Mouse (Mus musculus): Measurements from ENCODE around the gene Chrm1. TPM values are rescaled to one million over a fixed set of nuclear protein-coding genes. Genes with fewer than 3 reads are reported as not detected.
"Not testable (repeated sequence)": the region's sequence is repeated elsewhere in the genome, so short reads cannot be mapped to it uniquely, and the experiment has no call there.

The Chrm1 gene
- polyA plus RNA-seq, 1 experiment: not detected

DNA sequence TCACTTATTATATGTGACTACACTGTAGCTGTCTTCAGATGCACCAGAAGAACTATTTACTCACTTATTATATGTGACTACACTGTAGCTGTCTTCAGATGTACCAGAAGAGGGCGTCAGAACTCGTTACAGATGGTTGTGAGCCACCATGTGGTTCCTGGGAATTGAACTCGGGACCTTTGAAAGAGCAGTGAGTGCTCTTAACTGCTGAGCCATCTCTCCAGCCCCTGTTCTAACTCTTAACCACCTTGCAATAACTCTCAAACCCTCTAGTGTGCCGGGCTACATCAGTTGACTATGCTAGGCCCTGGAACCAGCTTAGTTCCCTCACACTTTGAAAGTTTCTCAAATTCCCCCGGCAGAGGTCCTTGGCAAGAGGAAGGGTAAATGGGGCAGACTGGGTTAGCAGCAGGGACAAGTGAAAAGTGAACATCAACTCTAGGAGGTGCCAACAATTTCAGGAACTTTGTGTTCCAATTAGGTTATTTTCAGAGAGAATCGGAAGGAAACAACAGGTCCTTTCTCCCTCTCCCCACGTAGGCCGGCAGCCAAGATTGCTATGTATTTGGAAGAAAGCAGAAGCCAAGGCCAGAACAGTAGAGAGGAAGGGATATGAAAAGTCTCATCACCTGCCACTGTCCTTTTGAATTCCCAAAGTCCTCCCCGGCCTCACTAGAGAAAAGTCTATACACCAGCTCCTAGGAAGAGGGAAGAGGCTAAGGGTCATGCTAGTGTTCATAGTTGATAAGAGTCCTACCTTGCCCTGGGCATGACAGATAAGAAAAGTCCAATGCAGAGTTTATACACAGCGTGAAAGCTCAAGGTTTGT, 51.3 kb downstream of the Chrm1 start:
- peak overlapping the region; percentile 35 for H3K4me3 ChIP-seq (replicated peaks; ENCODE audit: control insufficient read depth, low read depth, low read length)
- peaks cover 4% of the 10 kb centered on the region; the same call in 1 of the 2 replicates for H3K4me1 ChIP-seq (ENCODE audit: control insufficient read depth, insufficient read depth, low read length)
- H3K27ac ChIP-seq (ENCODE audit: control insufficient read depth, insufficient read depth, low read depth, low read length, poor library complexity): peak overlapping the region; percentile 86
- TF ChIP-seq CTCF (IDR thresholded peaks at IDR 0.05; ENCODE audit: control insufficient read depth, insufficient read depth, low read length) (no peak), POLR2A (IDR thresholded peaks at IDR 0.05; ENCODE audit: borderline replicate concordance, control insufficient read depth, low read depth, low read length) (no peak)
- 64% methylated on average over 10 of the region's 10 CpGs for WGBS

DNA sequence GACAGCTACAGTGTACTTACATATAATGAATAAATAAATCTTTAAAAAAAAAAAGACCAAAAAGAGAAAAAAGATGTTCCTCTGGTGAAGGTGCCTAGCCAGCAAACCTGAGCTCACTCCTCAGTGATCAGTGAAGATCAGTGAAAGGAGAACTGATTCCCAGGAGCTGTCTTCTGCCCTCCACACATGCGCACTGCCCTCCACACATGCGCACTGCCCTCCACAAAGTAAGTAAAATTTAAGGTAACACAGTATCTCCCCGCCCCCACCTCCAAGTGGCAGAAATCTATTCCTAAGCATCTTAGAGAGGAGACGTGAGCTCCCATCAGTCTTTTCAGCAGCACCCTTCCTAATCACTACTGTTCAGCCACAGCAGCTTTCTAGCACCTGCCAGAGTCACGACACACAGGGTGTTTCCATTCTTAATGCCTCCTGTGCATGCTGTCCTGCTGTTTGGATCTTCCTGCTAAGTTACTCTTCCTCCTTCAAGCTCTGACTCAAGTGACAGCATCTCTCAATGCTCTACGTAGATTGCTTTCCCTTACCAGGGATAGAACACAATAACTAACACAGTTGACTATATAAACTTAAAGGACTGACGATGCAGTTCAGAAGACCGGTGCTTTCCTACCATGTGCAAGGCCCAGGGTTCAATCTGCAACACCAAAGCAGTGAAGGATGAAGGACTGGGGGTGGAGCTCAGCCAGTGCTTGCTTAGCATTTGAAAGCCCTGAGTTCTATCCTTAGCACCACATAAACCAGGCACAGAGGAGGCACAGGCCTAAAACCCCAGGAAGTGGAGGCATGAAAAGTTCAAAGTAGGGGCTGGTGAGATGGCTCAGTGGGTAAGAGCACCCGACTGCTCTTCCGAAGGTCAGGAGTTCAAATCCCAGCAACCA, 52.5 kb downstream of the Chrm1 start:
- peaks cover 4% of the 10 kb centered on the region; the same call in 1 of the 2 replicates for H3K4me1 ChIP-seq (ENCODE audit: control insufficient read depth, insufficient read depth, low read length)
- WGBS: 84% methylated on average over 10 of the region's 10 CpGs
- peak overlapping the region; percentile 70 for H3K27ac ChIP-seq (ENCODE audit: control insufficient read depth, insufficient read depth, low read depth, low read length, poor library complexity)
- TF ChIP-seq CTCF (IDR thresholded peaks at IDR 0.05; ENCODE audit: control insufficient read depth, insufficient read depth, low read length): no peak
- no peak for TF ChIP-seq POLR2A (IDR thresholded peaks at IDR 0.05; ENCODE audit: borderline replicate concordance, control insufficient read depth, low read depth, low read length)
- H3K4me3 ChIP-seq (replicated peaks; ENCODE audit: control insufficient read depth, low read depth, low read length): no peak overlapping the region

DNA sequence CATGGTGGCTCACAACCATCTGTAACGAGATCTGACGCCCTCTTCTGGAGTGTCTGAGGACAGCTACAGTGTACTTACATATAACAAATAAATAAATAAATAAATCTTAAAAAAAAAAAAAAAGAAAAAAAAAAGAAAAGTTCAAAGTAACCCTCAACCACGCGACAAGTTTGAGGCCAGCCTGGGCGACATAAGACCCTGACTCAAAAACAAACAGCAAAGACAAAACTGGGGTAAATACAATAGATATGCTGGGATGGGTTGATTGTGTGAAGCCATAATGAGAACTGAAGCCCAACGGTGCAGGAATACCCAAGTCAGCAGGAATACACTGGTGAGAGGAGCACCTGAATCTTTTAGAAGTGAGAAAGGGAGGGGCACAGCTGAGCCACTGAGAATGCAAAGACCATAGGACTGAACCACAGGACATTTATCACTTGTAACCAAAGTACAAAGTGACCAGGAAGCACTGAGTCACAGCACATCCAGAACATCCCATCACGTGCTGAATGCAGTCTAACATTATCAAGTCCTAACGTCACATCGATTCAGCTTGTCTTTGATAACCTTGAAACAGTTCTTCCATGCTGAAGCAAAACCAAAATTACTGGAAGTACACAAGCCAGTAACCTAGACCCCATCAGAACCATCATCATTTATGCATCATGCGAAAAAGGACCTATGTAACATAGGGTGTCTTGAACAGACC, 53.3 kb downstream of the Chrm1 start:
- Histone ChIP-seq H3K4me3 (replicated peaks; ENCODE audit: control insufficient read depth, low read depth, low read length) (no peak overlapping the region), H3K4me1 (ENCODE audit: control insufficient read depth, insufficient read depth, low read length) (peaks cover 1% of the 10 kb centered on the region; the same call in 1 of the 2 replicates), H3K27ac (ENCODE audit: control insufficient read depth, insufficient read depth, low read depth, low read length, poor library complexity) (peak overlapping the region; percentile 70; the same call in 1 of the 2 replicates)
- TF ChIP-seq CTCF (IDR thresholded peaks at IDR 0.05; ENCODE audit: control insufficient read depth, insufficient read depth, low read length) (no peak), POLR2A (IDR thresholded peaks at IDR 0.05; ENCODE audit: borderline replicate concordance, control insufficient read depth, low read depth, low read length) (no peak)
- 86% methylated on average over 8 of the region's 10 CpGs for WGBS

GRCm38 (mm10) chr19:8718357-8718756, 54.8 kb downstream of the Chrm1 start:
- TF ChIP-seq CTCF (IDR thresholded peaks at IDR 0.05; ENCODE audit: control insufficient read depth, insufficient read depth, low read length): peak; percentile 83
- no peak for TF ChIP-seq POLR2A (IDR thresholded peaks at IDR 0.05; ENCODE audit: borderline replicate concordance, control insufficient read depth, low read depth, low read length)
- Histone ChIP-seq H3K4me1 (ENCODE audit: control insufficient read depth, insufficient read depth, low read length) (peaks cover 1% of the 10 kb centered on the region; the same call in 1 of the 2 replicates), H3K27ac (ENCODE audit: control insufficient read depth, insufficient read depth, low read depth, low read length, poor library complexity) (no peak overlapping the region), H3K4me3 (replicated peaks; ENCODE audit: control insufficient read depth, low read depth, low read length) (no peak overlapping the region)
- WGBS: 39% methylated on average over 3 of the region's 3 CpGs

GRCm38 (mm10) chr19:8719037-8719436, 55.4 kb downstream of the Chrm1 start:
- not testable (repeated sequence) for H3K4me1 ChIP-seq (ENCODE audit: control insufficient read depth, insufficient read depth, low read length); H3K27ac ChIP-seq (ENCODE audit: control insufficient read depth, insufficient read depth, low read depth, low read length, poor library complexity); H3K4me3 ChIP-seq (replicated peaks; ENCODE audit: control insufficient read depth, low read depth, low read length)

DNA sequence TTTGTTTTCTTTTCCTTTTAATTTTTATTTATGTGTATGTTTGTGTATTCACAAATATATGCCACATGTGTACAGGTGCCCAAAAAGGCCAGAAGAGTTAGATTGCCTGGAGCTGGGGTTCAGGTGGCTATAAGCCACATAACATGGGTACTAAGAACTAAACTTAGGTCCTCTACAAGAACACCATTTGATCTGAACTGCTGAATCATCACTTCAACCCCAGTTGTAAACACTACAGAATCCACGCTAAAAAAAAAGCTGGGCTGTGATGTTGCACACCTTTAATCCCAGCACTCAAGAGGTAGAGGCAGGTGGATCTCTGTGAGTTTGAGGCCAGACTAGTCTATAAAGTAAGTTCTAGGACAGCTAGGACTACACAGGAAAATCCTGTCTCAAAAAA, 57.8 kb downstream of the Chrm1 start:
- Histone ChIP-seq H3K4me3 (replicated peaks; ENCODE audit: control insufficient read depth, low read depth, low read length) (no peak overlapping the region), H3K27ac (ENCODE audit: control insufficient read depth, insufficient read depth, low read depth, low read length, poor library complexity) (no peak overlapping the region), H3K4me1 (ENCODE audit: control insufficient read depth, insufficient read depth, low read length) (peaks cover 1% of the 10 kb centered on the region; the same call in 1 of the 2 replicates)
- no peak for TF ChIP-seq POLR2A (IDR thresholded peaks at IDR 0.05; ENCODE audit: borderline replicate concordance, control insufficient read depth, low read depth, low read length)
- WGBS: 51% methylated on average over 1 of the region's 1 CpGs

DNA sequence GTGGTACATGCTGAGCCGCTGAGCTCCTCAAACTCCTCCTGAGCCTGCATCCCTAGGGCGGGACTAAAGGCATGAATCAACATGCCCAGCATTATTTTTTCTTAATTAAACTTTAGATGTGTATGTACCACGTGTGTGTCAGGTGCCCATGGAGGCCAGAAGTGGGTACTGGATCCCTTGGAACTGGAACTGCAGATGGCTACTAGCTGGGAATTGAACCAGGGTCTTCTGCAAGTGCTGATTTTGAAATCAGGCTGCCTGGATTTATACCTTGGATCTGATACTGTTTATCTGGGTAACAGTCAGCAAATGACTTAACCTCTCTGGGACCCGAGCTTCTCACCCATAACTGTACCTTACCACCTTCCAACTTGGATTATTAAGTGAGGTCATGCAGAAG, 58.4 kb downstream of the Chrm1 start:
- 43% methylated on average over 4 of the region's 4 CpGs for WGBS
- peaks cover 1% of the 10 kb centered on the region; the same call in 1 of the 2 replicates for H3K4me1 ChIP-seq (ENCODE audit: control insufficient read depth, insufficient read depth, low read length)
- peak overlapping the region; percentile 17; the same call in 1 of the 2 replicates for H3K27ac ChIP-seq (ENCODE audit: control insufficient read depth, insufficient read depth, low read depth, low read length, poor library complexity)
- TF ChIP-seq POLR2A (IDR thresholded peaks at IDR 0.05; ENCODE audit: borderline replicate concordance, control insufficient read depth, low read depth, low read length): no peak
- TF ChIP-seq CTCF (IDR thresholded peaks at IDR 0.05; ENCODE audit: control insufficient read depth, insufficient read depth, low read length): no peak
- H3K4me3 ChIP-seq (replicated peaks; ENCODE audit: control insufficient read depth, low read depth, low read length): peak overlapping the region; percentile 46

DNA sequence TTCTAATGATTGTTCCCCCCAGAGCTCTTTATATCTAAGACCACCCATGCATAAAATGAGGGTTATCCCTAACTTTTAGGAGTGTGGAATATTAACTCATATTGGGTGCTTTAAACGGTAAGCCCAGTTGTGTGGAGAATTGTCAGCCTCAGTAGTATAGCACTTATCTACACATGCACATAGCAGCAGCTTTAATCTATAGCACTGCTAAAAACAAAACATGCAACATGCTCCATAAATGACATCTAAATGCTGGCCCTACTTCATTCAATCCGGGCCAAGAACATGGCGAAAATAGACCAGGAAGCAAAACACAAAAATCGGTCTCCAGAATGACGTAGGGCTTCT, 58.9 kb downstream of the Chrm1 start:
- Histone ChIP-seq H3K4me3 (replicated peaks; ENCODE audit: control insufficient read depth, low read depth, low read length) (peak overlapping the region; percentile 82), H3K4me1 (ENCODE audit: control insufficient read depth, insufficient read depth, low read length) (peaks cover 1% of the 10 kb centered on the region; the same call in 1 of the 2 replicates), H3K27ac (ENCODE audit: control insufficient read depth, insufficient read depth, low read depth, low read length, poor library complexity) (peak overlapping the region; percentile 97)
- under 1% methylated on average over 5 of the region's 5 CpGs for WGBS
- TF ChIP-seq CTCF (IDR thresholded peaks at IDR 0.05; ENCODE audit: control insufficient read depth, insufficient read depth, low read length) (no peak), POLR2A (IDR thresholded peaks at IDR 0.05; ENCODE audit: borderline replicate concordance, control insufficient read depth, low read depth, low read length) (no peak)
